Mouse (Mus musculus) heart, adult 2 months (tissue): ENCODE data around the gene C530025M09Rik.

Experiments used
- CTCF ChIP-seq: fragments of 200-600 bp; IDR thresholded peaks from 2 replicates; pipeline ENCODE4 v1.8.1; 2022; ENCODE audit warnings: antibody characterized with exemption, mild to moderate bottlenecking, moderate library complexity
- EP300 ChIP-seq: fragments of 200-500 bp; IDR thresholded peaks from 2 replicates; pipeline ENCODE4 v1.6.1; 2011; ENCODE audit warnings: low read depth, low read length, control low read depth; ENCODE audit not compliant: insufficient read depth

DNA sequence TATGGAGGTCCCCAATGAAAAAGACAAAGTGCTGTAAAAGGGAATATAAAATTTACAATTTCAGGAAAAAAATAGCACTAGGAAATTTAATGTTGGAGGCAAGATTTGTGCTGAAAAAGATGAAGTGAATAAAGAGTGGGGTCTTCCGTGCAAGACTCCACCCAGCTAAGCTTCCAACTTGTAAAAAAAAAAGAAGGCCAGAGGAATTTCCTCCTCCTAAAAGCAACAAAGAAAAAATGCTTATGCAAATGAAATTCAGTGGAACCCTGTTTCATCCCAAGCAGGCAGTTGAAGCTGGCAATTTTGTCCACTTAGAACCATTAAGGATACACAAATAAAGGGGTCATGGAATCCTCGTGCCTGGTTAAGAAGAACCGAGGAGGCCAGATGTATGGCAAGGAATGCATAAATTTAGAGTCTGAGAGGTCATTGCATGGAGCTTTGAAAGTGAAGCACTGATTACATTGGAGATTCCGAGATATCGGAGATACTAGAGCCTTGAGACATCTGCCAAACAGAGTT, 35.0 kb upstream of the C530025M09Rik start:
- no peak for TF ChIP-seq EP300
- no peak for TF ChIP-seq CTCF
